Mouse (Mus musculus) erythroblast, adult 5-6 weeks (primary cell): ENCODE data around the gene Sult5a1. TPM values are rescaled to one million over a fixed set of nuclear protein-coding genes. Genes with fewer than 3 reads are reported as not detected.

Source experiments
- ATAC-seq: replicated peaks from 2 replicates; pipeline ENCODE4 v1.8.0; 2016; ENCODE audit warnings: moderate number of reproducible peaks, mild to moderate bottlenecking, moderate TSS enrichment, inconsistent platforms; ENCODE audit not compliant: poor library complexity, low FRiP score, severe bottlenecking
- total RNA-seq, 2 experiments: library from RNA; stranded (forward) in 1 of 2; stranded (reverse) in 1 of 2; fragments of 150-400 nt in 1 of 2; fragments of 200-764, 138-1000 nt in 1 of 2; gene quantifications; 2 replicates each; pipeline versions ENCODE4 v1.2.3 to v1.2.4; 2015 to 2017; ENCODE audit warnings: low replicate concordance in 2 of 2

The Sult5a1 gene
- total RNA-seq, 2 experiments from 2014 or later, result not detected

DNA sequence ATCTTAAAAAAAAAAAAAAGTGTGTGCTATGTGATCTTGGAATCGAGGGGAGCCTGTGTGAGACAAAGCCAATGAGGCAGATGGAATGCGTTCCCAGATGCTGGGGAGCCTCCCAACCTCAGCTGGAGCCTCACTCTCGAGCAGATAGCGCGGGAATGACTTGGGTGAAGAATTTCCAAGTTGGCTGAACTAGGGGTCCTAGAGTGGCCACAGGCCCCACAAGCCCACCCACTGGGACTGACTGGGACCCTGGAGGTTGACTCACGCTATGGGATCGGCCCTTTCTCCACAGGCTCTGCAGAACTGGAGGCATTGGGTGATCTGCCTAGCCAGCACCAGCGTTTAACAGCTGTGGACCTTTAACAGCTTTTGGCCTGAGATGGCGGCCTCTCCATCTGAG, 21.8 kb downstream of the Sult5a1 start:
- ATAC-seq, result no peak

DNA sequence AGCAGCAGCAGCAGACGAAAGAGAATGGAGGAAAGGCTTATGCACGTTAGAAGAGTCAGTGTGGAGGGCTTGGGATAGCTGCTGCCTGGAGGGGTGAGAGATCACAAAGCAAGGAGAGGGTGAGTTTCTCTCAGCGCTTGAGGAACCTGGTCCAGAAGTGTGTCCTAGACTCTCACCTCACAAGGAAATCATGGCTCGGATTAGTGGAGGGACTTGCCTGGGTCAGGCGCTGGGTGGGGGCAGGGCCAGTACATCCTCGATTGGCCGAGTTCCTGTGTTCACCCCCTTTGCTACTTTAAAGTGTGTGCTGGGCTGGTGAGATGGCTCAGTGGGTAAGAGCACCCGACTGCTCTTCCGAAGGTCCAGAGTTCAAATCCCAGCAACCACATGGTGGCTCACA, 22.3 kb downstream of the Sult5a1 start:
- no peak for ATAC-seq

DNA sequence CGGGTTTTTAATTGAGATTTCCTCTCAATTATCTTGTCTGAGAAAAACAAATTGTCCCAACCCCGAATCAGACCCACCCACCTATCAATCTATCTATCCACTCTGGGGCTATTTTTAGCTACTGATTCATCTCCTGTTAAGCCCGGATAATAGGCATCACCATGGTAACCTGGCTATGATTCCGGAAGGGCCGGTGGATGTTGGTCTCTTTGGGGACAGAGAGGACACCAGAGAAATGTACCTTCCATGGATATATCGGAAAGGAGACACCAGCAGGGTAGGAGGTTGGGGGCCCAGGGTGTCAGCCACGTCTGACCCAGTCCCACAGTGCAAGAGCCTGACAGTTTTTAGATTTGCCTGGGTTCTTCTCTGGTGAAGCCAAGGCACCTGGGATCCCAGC, 22.7 kb downstream of the Sult5a1 start:
- no peak for ATAC-seq

DNA sequence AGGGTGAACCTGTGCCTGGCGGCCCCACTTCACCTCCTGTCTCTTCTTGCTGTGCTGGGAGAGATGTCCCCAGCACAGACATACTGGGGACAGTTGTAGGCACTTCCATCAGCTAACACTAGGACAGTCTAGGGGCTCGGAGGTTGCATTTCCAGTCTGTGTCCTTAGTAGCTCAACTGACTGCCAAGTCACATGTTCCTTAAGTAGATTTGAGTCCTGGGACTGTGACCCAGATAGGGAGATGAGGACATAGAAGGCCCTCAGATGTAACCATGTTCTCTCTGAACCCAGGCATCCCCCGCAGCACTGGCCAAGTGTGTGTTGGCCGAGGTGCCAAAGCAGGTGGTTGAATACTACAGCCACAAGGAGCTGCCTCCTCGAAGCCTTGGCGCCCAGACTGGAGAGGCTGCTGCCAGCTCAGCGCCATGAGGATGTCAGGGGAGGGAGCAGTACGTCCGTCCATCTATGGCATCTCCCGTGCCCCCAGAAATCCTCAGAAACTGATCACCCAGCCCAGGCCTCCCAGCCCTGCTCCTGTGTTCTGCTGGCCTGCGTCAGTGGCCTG, 23.9 kb downstream of the Sult5a1 start:
- no peak for ATAC-seq

DNA sequence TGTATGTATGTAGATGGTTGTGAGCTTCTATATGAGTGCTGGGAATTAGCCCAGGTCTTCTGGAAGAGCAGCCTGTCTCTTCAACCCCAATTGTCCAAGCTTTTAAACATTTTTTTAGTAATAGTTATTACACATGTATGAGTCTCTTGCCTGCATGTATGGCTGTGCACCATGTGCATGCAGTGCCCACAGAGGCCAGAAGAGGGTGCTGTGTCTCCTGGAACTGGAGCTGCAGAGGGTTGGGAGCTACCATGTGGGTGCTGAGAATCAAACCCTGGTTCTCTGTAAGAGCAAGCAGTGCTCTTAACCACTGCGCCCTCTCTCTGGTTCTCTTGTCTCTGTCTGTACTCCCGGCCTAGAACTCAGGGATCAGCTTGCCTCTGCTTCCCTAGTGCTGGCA, 25.2 kb downstream of the Sult5a1 start:
- ATAC-seq, result no peak

DNA sequence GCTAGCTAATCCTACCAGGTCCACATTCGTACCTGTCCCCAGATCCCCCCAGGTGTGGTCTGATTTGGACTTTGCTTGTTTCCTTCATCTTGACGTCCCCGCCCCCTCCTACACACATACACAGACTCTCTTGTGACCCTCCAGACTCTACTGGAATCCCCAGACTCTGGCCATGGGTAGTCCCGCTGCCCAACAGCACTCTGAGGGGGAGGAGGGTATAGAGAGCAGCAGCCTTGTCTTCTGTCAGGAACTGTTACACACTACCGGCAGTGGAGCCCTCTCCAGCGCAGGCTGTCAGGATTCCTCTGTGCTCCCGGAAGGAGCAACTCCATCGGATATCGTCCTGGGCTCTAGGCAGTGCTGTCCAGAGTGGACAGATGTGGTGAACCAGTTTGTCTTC, 27.1 kb downstream of the Sult5a1 start:
- no peak for ATAC-seq

DNA sequence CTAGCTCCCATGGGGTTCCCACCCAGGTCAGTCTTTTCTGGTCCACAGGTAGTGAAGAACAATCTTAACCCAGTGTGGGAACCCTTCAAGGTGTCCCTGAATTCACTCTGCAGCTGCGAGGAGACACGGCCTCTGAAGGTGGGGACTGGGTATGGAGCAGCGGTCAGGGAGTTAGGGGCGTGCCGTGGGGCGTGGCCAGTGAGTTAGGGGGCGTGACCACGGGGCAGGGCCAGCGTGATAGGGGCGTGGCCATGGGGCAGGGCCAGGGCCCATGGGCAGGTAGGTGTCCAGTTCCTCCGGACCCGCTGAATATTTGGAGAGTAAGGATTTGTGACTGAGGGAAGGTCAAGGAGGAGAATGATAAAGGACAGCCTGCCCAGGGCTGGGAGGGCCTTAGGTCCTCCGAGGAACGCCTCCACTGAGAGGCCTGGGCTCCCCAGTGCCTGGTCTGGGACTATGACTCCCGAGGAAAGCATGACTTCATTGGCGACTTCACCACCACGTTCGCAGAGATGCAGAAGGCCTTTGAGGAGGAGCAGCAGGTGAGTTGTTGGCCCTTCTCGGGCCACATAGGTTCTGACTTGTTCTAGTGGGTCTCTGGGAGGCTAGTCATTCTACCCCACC, 31.8 kb downstream of the Sult5a1 start:
- peak; percentile 45 for ATAC-seq

DNA sequence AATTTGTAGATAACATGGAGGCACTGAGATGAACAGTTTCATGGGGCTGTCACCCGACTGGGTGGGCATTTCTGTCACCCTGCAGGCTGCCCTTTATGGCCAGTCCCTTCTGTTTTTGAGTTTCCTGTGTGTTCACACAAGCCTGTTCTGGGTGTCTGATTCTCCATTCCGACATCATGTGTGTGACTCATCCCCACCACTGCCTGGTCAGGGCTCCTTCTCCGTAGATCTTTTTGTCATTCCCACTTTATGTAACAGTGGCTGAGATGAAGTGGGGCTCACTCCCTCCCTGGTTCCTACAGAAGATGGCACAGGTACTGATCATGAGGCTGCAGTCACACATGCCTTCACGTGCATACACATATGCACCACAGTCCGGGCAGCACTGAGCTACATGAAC, 35.4 kb downstream of the Sult5a1 start:
- no peak for ATAC-seq

DNA sequence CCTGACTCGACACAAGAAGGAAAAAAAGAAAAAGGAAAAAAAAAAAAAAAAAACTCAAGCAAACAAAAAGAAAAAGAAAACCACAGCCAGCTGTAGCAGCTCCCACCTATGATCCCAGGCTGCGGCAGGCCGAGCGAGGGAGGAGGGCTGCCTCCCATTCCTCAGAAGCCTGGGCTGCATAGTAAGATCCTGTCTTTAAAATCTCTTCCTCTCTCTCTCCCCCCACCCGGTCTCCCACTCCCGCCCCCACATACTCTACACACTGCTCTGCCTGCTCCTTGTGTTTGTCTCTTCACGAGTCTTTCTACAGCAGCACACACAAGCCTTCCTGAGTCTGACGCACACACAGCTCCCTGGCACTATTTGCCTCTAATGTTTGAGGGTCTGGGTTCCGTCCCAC, 36.1 kb downstream of the Sult5a1 start:
- no peak for ATAC-seq

DNA sequence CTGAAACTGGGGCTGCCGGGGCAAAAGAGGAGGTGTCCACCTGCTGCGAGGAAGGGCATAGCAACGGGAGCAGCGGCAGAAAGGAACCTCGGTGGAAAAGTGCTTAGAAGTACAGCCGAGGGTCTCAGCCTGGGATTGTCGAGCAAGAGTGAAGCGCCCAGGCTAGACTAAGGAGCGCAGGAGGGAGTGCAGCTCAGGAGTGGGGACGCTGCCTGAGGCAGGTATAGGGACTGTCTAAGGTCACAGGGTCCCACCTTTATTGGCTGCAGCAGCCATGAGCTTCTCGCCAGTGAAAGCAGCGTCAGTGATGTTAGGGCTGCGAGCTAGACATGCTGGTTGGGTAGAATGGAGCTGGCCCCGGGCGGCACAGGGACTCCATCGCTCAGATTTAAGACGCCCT, 40.4 kb downstream of the Sult5a1 start:
- ATAC-seq, result no peak

DNA sequence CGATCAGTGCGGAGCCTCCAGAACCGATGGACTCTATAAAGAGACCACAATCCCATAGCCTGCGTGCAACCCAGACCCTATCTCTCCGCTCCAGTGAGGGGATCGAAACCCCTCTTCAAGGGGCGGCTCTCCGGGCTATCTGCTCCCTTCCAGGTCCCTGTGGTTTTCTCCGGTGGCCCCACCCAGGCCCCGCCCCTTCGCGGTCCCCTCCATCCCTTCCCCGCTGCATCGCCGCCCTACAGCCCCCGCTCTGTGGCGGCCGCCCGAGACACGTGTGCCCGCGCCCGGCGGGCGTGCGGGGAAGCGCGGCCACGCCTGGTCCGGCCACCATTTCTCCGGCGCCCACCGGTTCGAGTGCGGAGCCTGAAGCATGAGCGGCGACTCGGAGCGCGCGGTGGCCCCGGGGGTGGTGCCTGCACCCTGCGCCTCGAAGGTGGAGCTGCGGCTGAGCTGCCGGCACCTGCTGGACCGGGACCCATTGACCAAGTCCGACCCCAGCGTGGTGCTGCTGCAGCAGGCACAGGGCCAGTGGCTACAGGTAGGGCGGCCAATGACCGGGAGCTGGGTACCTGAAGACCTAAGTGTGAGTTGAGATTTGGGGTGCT, 40.9 kb downstream of the Sult5a1 start, which contains the start of gene Cpne7:
TSS of gene Cpne7 (plus strand) at position 248 of the 605 bp plus-strand sequence.
- ATAC-seq, result no peak

DNA sequence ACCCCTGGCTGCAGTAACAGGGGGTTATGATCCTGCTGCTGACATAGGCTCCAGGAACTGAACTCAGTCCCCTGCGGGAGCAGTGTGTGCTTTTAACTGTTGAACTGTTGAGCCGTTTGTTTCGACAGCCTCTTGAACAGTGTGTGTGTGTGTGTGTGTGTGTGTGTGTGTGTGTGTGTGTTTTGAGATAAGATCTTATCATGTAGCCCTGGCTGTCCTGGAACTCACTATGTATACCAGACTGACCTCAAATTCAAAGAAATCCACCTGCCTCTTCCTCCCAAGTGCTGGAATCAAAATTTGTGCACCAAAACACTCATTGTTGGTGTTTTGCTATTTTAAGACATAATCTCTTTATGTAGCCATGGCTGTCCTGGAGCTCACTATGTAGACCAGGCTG, 43.5 kb downstream of the Sult5a1 start:
- no peak for ATAC-seq

DNA sequence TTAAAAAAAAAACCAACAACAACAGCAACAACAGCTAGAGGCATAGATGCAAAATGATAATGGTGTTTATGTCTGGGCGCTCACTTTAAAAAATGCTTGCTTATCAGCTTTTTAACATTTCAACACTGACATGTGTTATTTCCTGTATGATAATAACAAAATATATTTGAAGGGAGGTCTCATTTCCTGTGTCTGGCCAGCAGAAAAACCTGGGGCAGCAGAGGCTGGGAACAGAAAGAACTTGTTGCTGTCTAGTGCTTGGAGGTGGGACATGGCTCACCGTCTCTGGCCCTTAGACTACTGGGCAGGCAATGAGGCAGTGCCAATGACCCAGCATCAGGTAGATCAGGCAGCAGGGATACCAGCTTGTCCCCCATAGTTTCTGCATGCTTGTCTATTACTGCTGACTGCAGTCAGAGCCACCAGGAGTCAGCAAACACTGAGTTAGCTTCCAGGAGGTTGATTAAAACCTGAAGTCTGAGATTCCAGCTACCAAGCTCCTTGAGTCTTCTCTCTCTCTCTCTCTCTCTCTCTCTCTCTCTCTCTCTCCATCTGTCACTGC, 44.1 kb downstream of the Sult5a1 start:
- ATAC-seq, result no peak

DNA sequence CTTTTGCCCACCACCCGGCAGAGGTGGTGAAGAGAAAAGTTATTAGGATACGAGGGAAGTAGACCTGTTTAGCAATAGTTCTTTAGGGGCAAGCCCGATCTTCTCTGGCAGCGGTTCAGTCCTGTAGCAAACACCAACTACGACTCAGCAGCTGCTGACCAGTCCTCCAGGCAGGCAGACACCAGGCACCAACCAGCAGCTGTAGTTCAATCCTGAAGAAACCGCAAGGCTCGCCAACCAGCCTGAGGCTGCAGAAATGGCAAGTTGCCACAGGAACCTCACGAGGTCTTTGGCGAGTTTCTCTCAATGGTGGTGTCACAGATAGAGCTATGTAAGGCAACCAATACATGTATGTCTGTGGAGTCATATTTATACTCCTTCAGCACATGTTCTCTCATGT, 45.2 kb downstream of the Sult5a1 start:
- no peak for ATAC-seq

DNA sequence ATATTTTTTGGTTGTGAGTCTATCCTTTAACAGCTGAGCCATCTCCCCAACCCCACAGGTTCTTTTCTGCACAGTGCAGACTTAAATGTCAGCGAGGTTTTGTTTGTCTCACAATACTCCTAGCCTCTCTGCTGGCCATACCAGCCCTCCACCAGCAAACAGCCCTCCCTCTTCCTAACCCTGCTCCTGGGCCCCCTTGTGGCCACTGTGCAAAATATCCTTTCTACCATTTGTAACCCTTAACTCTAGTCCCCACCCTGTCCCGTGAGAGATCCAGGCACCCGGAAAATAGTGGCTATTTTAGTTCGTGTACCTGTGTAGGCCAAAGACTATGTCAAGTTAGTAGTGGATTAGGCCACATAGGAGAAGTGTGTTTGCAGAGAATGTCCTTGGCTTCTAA, 47.5 kb downstream of the Sult5a1 start:
- ATAC-seq, result peak; percentile 88

DNA sequence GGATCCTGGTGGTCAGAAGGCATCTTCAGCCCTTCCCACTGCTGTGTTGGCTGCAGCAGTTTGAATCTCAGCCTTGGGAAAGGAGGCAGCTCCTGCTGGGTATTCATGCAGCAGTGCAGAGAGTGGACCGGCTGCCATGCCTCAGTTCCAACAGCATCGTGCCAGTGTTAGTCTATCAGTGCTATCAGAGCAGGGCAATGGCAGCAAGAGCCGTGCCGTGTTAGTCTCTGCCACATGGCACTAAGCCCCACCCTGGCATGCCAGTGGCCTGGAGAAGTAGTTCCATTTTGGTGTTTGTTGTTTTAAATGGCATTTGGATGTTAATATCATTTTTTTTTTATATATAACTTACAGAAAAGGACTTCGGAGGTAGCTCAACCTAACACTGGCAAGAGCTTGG, 49.2 kb downstream of the Sult5a1 start:
- no peak for ATAC-seq

DNA sequence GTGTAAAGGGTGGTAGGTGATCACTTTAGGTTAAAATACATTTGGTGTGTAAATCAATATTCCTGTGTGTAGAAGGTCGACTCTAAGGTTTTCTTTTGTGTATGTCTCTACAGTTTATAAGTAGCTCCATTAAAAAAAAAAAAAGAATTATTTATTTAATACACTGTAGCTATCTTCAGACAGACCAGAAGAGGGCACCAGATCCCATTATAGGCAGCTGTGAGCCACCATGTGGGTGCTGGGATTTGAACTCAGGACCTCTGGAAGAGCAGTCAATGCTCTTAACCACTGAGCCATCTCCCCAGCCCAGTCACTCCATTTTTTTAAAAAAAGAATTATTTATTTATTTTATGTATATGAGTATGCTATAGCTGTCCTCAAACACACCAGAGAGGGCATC, 50.1 kb downstream of the Sult5a1 start:
- ATAC-seq, result no peak

DNA sequence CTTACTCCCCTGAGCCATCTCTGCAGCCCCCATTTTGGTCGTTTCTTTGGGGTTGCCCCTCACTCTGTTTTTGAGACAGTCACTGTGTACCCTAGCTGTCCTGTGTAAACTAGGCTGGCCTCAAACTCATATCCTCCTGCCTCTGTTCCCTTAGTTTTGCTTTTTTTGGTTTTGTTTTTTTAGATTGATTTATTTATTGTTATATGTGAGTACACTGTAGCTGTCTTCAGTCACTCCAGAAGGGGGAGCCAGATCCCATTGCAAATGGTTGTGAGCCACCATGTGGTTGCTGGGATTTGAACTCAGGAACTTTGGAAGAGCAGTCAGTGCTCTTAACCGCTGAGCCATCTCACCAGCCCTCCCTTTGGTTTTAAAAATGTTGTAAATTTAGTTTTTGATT, 51.6 kb downstream of the Sult5a1 start:
- no peak for ATAC-seq

DNA sequence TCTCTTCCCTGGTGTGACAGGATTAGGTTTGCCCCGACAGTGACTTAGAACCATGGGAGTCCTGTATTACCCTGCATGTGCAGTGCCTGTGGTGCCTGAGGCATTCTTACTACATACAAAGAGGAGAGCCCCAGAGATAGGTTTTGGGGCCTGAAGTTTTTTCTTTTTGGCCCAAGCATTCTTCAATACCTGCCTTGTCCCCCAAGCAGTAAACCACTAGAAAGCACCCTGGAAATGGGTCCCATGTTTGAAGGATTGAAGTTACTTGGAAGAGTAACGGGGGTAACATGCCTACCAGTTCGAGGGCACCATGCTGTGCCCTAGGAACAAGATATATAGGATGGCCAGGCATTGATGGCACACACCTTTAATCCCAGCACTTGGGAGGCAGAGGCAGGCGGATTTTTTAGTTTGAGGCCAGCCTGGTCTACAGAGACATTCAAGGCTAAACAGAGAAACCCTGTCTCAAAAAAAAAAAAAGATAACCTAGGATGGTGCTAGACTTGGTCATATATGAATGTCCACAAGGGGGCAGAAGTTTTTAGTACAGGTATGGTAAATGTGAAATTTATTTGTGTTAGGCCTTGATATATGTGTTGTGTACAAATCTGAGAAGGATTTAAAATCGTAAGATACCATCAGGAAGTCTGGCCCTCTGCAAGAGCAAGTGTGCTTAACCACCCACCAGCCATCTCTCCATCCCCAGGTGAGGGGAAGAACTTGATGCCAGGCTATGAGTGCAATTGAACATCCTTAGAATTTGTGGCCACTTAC, 52.4 kb downstream of the Sult5a1 start:
- no peak for ATAC-seq

DNA sequence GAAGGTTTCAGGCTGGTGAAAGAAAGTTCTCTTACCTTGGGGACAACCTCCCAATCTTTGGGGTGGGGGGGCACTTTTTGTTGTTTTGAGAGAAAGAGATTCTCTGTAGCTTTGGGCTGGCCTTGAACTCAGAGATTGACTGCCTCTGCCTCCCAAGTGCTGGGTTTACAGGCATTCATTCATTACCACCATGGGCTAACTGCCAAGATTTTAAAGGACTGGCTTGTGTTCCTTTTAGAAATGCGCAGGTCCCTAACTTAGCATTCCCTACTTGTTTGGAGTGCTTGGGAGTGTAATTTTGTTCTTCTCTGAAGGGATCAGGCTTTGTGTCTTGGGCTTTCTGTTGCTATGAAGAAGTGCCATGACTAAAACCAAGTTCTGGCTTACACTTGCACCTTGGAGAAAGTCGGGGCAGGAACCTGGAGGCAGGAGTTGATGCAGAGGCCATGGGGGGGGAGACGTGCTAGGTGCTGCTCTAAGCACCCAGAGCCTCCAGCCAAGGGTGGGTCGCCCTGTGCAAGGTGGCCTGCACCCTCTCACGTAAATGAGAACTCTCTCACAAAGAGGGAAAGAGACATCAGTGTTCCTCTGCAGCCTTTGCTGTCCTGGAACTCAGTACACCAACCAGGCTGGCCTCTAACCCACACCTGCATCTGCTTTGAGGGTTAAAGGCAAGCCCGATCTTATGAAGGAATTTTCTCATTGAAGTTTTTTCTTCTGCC, 53.9 kb downstream of the Sult5a1 start:
- ATAC-seq, result no peak
